8 mouse cellular contexts compared by ENCODE assay signal in the genomic region with DNA sequence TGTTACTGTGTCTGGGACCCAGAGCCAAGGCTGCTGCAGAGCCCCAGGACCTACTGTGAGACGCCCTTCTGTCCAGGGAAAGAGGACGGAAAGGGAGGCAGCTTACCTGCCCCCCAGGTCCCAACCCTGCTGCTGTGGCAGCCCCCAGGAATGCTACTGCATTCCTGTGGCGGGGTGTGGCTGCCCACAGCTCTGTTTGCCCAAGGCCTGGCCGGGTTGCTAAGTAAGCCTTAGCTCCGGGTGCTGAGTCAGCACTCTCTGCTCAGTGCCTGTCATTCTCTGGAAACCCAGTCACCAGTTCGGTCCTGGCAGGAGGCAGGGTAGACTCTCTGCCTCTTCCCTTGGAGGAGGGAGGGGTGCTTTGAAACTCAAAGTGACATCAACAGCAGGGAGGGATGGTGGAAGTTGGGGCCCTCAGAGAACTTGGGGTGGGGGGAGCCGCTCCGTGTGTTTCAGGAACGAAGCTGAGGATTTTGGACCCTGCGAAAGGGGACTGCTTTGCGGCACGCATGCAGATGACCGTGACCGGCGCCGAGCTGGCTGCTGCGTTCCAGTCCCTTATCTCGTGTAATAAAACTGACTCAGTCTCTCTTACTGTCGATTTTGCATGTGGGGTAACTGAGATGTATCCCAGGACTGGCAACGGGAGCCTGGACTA. TPM values are rescaled to one million over a fixed set of nuclear protein-coding genes. Genes with fewer than 3 reads are reported as not detected.
DNase-seq lines count a peak whose midpoint lies in the region; ATAC-seq lines count a peak whose summit lies in the region.

No protein-coding gene starts in this region.

- peaks cover 16% of the 10 kb centered on the region for H3K4me1 ChIP-seq in hindbrain, embryonic 14.5 days (replicated peaks; ENCODE audit: control insufficient read depth, insufficient read depth, low read length)

- no peak overlapping the region for H3K27ac ChIP-seq in hindbrain, embryonic 14.5 days

- H3K9ac ChIP-seq in hindbrain, embryonic 14.5 days: 0 out of 2 replicates have a peak overlapping the region, but pooled peaks have one; percentile 7

- no peak overlapping the region for H3K4me3 ChIP-seq in hindbrain, embryonic 14.5 days (replicated peaks; ENCODE audit: low read length)

- no peak for ATAC-seq in hindbrain, embryonic 14.5 days (ENCODE audit: low FRiP score)

- intact Hi-C loops in left cerebral cortex, postnatal 14 days (cut with DNase I): no loop called here

- H3K27me3 ChIP-seq in hindbrain, embryonic 14.5 days (ENCODE audit: control insufficient read depth, insufficient read depth, low read length): peaks cover 24% of the 10 kb centered on the region

- H3K9me3 ChIP-seq in hindbrain, embryonic 14.5 days (ENCODE audit: control insufficient read depth, low read length): no peaks in the 10 kb centered on the region

- DNase-seq in embryo, embryonic 10 days (ENCODE audit: low spot score): peak; percentile 69
- DNase-seq in embryo, embryonic 9.5 days (ENCODE audit: extremely low spot score): no peak
- peak; percentile 84 for DNase-seq in Muller cell, postnatal 12 days (ENCODE audit: inconsistent ontology term)
- DNase-seq in hindbrain, embryonic 14.5 days (ENCODE audit: low spot score): no peak
- peak; percentile 87 to 92 for DNase-seq in lung, adult 18-20 months
- DNase-seq in left cerebral cortex, postnatal 14 days (ENCODE audit: low spot score in 2 of 2): no peak
- no peak for DNase-seq in thymus, postnatal 4 days
- no peak for DNase-seq in natural killer cell, adult 2 months (ENCODE audit: low spot score in 2 of 2)

- H3K36me3 ChIP-seq in hindbrain, embryonic 14.5 days (replicated peaks; ENCODE audit: control insufficient read depth, insufficient read depth): no peaks in the 10 kb centered on the region

- 14% methylated on average over 20 of the region's 20 CpGs for WGBS in hindbrain, embryonic 14.5 days

- H3K4me2 ChIP-seq in hindbrain, embryonic 14.5 days (replicated peaks): 0 out of 2 replicates have a peak overlapping the region, but pooled peaks have one; percentile 3

RNA-seq across cellular contexts. Expression of a gene that starts 14.1 kb away (rescaled TPM):
- polyA plus RNA-seq in hindbrain, embryonic 14.5 days (2014; fragmentation: Nextera tagmentation; extraction: Ambion mirVana): 0.64 and 0.95 TPM in 2 replicates
- 1 to 10 TPM; 2.2 to 2.7 TPM for total RNA-seq in left cerebral cortex, postnatal 14 days (2021)

RNA-seq across cellular contexts. Expression of a gene that starts 47.7 kb away (rescaled TPM):
- 0.78 and 1.1 TPM in 2 replicates for polyA plus RNA-seq in hindbrain, embryonic 14.5 days (2014; fragmentation: Nextera tagmentation; extraction: Ambion mirVana)
- total RNA-seq in left cerebral cortex, postnatal 14 days (2021): 10 to 100 TPM in 1 of 2 experiments, 1 to 10 TPM in 1; 9.2 to 10.5 TPM

Comparison
In these comparisons a context has a peak if more than half of its experiments do, and no peak if none do; other contexts are left out.
1. DNase-seq: peak in embryo, embryonic 10 days (single experiment), Muller cell, postnatal 12 days (single experiment) and lung, adult 18-20 months (2 of 2); none in embryo, embryonic 9.5 days (single experiment), hindbrain, embryonic 14.5 days (single experiment), left cerebral cortex, postnatal 14 days (0 of 2), thymus, postnatal 4 days (single experiment) and natural killer cell, adult 2 months (0 of 2).